Mouse (Mus musculus): ENCODE results near the gene Brd7. TPM values are rescaled to one million over a fixed set of nuclear protein-coding genes. Genes with fewer than 3 reads are reported as not detected.
A peak's percentile ranks its signal among the peaks of the same experiment; 100 is the strongest.

The Brd7 gene
- polyA plus RNA-seq, 1 experiment, result 55.2 TPM

DNA sequence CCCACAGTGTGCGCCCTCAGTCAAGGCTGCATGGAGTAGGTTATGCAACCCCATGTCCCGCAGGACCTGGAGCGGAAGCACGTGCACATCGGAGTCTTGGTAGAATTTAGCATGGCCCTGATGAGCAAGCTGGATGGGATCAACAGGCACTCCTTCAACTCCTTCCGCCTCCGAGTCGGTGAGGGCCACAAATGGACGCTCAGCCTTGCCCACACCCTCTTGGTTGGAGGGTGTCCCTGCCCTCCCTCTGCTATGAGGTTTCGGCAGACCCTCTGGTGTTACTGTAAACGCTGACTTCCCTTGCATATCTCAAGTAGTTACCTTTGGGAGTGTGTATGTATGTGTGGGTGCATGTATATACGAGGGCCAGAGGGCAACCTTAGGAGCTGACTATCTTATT, 35.7 kb downstream of the Brd7 start:
- TF ChIP-seq POLR2A (IDR thresholded peaks at IDR 0.05; ENCODE audit: low read depth, low read length) (no peak), CTCF (IDR thresholded peaks at IDR 0.05; ENCODE audit: borderline replicate concordance, insufficient read depth, low read length) (no peak)
- H3K27ac ChIP-seq (ENCODE audit: insufficient read depth, low read length), result no peak overlapping the region
- no peak overlapping the region for H3K4me3 ChIP-seq (ENCODE audit: insufficient read depth, low read length)
- H3K4me1 ChIP-seq (ENCODE audit: control insufficient read depth, insufficient read depth, low read length), result no peaks in the 10 kb centered on the region

DNA sequence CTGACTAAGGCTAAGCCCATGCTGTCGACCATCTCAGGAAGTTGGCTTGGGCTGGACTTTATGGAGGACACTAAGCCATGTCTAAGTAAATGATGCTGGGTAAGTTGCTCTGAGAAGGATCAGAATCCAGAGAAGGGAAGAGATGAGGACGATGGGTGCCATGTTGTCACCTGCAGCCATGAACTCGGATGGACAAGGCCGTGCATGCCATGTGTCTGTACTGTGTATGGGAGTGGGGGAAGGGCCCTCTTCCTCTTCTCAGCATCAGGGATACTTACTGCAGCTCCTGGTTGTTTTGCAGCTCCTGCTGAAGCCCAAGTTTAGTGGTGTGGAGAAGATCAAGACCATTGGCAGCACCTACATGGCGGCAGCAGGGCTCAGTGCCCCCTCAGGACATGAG, 36.2 kb downstream of the Brd7 start:
- Histone ChIP-seq H3K4me1 (ENCODE audit: control insufficient read depth, insufficient read depth, low read length) (no peaks in the 10 kb centered on the region), H3K4me3 (ENCODE audit: insufficient read depth, low read length) (no peak overlapping the region), H3K27ac (ENCODE audit: insufficient read depth, low read length) (no peak overlapping the region)
- TF ChIP-seq CTCF (IDR thresholded peaks at IDR 0.05; ENCODE audit: borderline replicate concordance, insufficient read depth, low read length) (no peak), POLR2A (IDR thresholded peaks at IDR 0.05; ENCODE audit: low read depth, low read length) (no peak)

DNA sequence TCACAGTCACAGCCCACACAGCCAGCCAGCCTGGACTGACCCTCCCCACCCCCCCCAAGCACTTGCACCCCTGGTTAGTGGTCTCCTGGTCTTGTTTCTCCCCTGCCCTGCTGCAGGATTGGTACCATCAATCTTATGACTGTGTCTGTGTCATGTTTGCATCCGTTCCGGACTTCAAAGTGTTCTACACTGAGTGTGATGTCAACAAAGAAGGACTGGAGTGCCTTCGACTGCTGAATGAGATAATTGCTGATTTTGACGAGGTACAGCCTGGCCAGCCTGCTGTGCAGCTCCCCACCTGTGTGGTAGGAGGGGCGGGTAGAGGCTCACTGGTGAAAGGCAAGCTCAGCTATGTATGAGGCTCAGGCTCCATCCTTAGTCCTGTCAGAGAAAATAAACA, 36.7 kb downstream of the Brd7 start:
- no peak overlapping the region for H3K4me3 ChIP-seq (ENCODE audit: insufficient read depth, low read length)
- H3K27ac ChIP-seq (ENCODE audit: insufficient read depth, low read length), result no peak overlapping the region
- no peaks in the 10 kb centered on the region for H3K4me1 ChIP-seq (ENCODE audit: control insufficient read depth, insufficient read depth, low read length)
- TF ChIP-seq CTCF (IDR thresholded peaks at IDR 0.05; ENCODE audit: borderline replicate concordance, insufficient read depth, low read length) (no peak), POLR2A (IDR thresholded peaks at IDR 0.05; ENCODE audit: low read depth, low read length) (no peak)

DNA sequence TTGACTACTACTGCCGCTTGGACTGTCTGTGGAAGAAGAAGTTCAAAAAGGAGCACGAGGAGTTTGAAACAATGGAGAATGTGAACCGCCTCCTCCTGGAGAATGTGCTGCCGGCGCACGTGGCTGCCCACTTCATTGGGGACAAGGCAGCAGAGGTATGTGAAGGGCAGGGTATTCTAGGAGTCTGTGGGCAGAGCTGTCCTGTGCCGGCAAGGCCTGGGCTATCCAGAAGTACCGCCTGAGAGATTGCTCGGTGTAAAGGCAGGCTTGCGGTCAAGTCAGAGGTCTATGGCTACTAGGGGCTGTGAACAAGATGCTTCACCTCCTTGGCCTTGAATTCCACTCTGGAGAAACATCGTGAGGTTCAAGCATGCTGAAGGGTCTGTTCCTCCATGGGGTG, 37.2 kb downstream of the Brd7 start:
- Histone ChIP-seq H3K27ac (ENCODE audit: insufficient read depth, low read length) (no peak overlapping the region), H3K4me1 (ENCODE audit: control insufficient read depth, insufficient read depth, low read length) (no peaks in the 10 kb centered on the region), H3K4me3 (ENCODE audit: insufficient read depth, low read length) (no peak overlapping the region)
- TF ChIP-seq CTCF (IDR thresholded peaks at IDR 0.05; ENCODE audit: borderline replicate concordance, insufficient read depth, low read length) (no peak), POLR2A (IDR thresholded peaks at IDR 0.05; ENCODE audit: low read depth, low read length) (no peak)

DNA sequence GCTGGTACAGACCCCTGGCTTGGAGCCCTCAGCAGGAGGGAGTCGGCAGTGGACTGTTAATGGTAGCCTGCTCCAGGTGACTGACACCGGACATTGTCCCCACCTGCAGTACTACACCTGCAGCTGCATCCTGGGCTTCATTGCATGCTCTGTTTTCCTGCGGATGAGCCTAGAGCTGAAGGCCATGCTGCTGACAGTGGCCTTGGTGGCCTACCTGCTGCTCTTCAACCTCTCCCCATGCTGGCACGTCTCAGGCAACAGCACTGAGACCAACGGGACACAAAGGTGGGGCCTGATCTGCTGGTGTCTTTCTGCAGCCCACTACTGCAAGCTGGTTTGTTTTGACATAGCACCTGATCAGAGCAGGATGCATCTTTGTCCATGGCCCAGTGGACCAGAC, 38.5 kb downstream of the Brd7 start:
- H3K4me1 ChIP-seq (ENCODE audit: control insufficient read depth, insufficient read depth, low read length), result no peaks in the 10 kb centered on the region
- TF ChIP-seq POLR2A (IDR thresholded peaks at IDR 0.05; ENCODE audit: low read depth, low read length), result no peak
- no peak for TF ChIP-seq CTCF (IDR thresholded peaks at IDR 0.05; ENCODE audit: borderline replicate concordance, insufficient read depth, low read length)

DNA sequence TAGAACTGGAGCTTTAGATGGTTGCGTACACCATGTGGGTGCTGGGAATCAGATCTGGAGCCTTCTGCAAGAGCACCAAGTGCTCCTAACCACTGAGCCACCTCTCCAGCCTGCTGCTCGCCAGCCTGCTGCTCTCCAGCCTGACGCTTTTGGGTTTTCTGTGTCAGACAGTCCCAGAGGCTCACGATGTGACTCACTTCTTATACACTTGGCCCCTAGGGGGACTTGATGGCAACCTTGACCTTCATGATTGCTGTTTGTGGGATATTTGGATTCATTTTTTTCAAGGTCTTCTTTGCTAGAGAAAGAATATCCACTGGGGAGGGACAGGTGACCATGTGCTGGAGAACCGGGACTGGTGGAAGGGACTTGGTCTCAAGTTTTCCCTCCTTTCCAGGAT, 40.6 kb downstream of the Brd7 start:
- Histone ChIP-seq H3K27ac (ENCODE audit: insufficient read depth, low read length) (no peak overlapping the region), H3K4me3 (ENCODE audit: insufficient read depth, low read length) (no peak overlapping the region), H3K4me1 (ENCODE audit: control insufficient read depth, insufficient read depth, low read length) (peaks cover 8% of the 10 kb centered on the region; the same call in 1 of the 2 replicates)
- TF ChIP-seq POLR2A (IDR thresholded peaks at IDR 0.05; ENCODE audit: low read depth, low read length), result no peak
- TF ChIP-seq CTCF (IDR thresholded peaks at IDR 0.05; ENCODE audit: borderline replicate concordance, insufficient read depth, low read length), result no peak

More for the DNA sequence above, 38.5 kb downstream of the Brd7 start:
- no peak overlapping the region for H3K27ac ChIP-seq (ENCODE audit: insufficient read depth, low read length)
- H3K4me3 ChIP-seq (ENCODE audit: insufficient read depth, low read length), result no peak overlapping the region

DNA sequence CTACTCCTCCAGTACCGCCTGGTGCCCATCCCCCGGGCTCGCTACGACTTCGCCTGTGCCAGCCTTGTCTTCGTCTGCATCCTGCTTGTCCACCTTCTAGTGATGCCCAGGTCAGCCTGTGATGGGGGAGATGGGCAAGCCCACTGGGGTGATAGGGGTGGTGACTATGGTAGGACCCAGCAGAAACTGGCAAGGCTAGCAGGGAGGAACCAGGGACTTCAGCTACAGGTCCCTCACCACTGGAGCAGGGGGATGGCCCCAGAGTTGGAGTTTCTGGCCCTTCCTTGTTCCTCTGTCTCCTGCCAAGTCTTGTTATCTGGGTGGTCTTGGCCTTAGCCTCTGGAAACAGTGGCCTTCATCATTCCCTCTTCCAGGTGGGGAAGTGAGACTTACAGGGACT, 41.9 kb downstream of the Brd7 start:
- Histone ChIP-seq H3K27ac (ENCODE audit: insufficient read depth, low read length) (no peak overlapping the region), H3K4me3 (ENCODE audit: insufficient read depth, low read length) (no peak overlapping the region), H3K4me1 (ENCODE audit: control insufficient read depth, insufficient read depth, low read length) (peaks cover 11% of the 10 kb centered on the region; the same call in 1 of the 2 replicates)
- TF ChIP-seq CTCF (IDR thresholded peaks at IDR 0.05; ENCODE audit: borderline replicate concordance, insufficient read depth, low read length) (no peak), POLR2A (IDR thresholded peaks at IDR 0.05; ENCODE audit: low read depth, low read length) (no peak)

DNA sequence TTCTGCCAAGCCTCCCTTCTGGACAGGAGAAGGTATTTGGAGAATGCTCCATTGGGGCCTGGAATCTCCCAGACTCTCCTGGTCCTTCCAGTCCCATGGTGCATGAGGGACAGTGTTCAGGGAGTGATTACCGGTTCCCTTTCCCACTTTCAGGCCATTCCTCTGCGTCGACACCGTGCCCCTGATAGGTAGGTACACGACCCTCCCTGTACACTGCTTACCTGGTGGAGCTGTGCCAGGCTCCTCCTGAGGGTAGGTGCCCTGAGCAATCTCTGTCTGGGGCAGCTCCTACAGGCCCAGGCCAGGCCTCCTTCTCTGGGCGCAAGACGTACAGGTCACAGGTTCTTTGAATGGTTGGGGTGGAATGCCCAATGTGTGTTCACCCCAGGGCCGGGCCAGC, 43.8 kb downstream of the Brd7 start:
- Histone ChIP-seq H3K27ac (ENCODE audit: insufficient read depth, low read length) (no peak overlapping the region), H3K4me3 (ENCODE audit: insufficient read depth, low read length) (no peak overlapping the region), H3K4me1 (ENCODE audit: control insufficient read depth, insufficient read depth, low read length) (peaks cover 11% of the 10 kb centered on the region; the same call in 1 of the 2 replicates)
- TF ChIP-seq CTCF (IDR thresholded peaks at IDR 0.05; ENCODE audit: borderline replicate concordance, insufficient read depth, low read length) (no peak), POLR2A (IDR thresholded peaks at IDR 0.05; ENCODE audit: low read depth, low read length) (no peak)

DNA sequence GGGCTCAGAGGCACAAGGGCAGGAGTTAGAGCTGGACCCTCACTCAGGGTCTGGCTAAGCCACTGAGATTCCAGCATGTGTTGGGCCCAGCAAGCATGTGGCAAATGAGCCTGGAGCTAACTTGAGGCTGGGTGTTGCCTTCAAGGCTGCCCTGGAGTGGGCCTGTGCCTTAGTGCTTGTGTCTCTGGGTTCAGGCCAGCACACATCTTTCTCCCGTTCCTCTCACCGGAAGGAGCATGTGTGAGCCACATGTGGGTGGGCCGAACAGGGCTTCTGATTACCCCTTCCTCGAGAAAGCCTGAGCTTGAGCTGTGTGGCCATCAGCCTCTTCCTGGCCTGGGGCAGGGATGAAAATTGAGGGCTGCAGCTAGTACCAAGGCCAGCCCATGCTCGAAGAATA, 44.7 kb downstream of the Brd7 start:
- TF ChIP-seq POLR2A (IDR thresholded peaks at IDR 0.05; ENCODE audit: low read depth, low read length) (no peak), CTCF (IDR thresholded peaks at IDR 0.05; ENCODE audit: borderline replicate concordance, insufficient read depth, low read length) (no peak)
- peak overlapping the region; percentile 21; the same call in 1 of the 2 replicates for H3K27ac ChIP-seq (ENCODE audit: insufficient read depth, low read length)
- H3K4me1 ChIP-seq (ENCODE audit: control insufficient read depth, insufficient read depth, low read length), result peaks cover 11% of the 10 kb centered on the region; the same call in 1 of the 2 replicates
- H3K4me3 ChIP-seq (ENCODE audit: insufficient read depth, low read length), result no peak overlapping the region

DNA sequence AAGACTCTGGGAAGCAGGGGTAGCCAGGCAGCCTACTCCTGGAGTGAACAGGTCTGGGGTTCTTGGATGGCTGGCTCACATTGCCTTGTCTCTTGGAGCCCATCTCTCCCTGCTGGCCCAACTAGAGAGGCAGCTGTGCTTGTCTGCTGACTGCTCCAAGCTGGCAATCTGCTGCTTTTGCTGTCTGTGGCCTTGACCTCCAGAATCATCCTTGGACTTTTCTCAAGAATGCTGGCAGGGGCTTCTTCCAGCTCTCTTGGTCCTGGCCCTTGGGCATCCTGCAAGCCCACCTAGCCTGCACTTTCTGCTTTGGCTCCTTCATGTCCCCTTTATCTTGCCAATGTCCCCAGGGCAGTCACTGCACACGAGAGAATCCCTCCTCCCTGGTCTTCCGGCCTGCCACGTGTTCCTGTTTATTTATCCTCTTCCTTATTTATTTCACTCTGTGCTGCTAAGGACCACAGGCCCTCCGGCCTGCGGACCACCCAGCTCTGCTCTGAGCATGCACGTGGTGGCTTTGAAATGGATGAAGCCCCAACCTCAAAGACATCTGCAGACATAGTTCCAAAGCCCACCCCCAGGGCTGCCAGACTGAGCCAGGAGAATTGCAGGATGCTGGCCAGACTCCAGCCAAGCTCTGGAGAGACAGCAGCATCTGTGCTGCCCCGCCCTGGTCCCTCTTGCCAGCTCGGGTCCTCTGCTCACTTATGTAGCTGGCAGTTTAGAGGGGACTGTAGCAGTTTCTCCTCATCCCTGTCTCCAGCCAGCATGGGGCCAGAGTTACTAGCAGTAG, 45.7 kb downstream of the Brd7 start:
- Histone ChIP-seq H3K4me3 (ENCODE audit: insufficient read depth, low read length) (no peak overlapping the region), H3K4me1 (ENCODE audit: control insufficient read depth, insufficient read depth, low read length) (peaks cover 11% of the 10 kb centered on the region; the same call in 1 of the 2 replicates), H3K27ac (ENCODE audit: insufficient read depth, low read length) (peak overlapping the region; percentile 21; the same call in 1 of the 2 replicates)
- TF ChIP-seq CTCF (IDR thresholded peaks at IDR 0.05; ENCODE audit: borderline replicate concordance, insufficient read depth, low read length) (no peak), POLR2A (IDR thresholded peaks at IDR 0.05; ENCODE audit: low read depth, low read length) (no peak)
